Mouse (Mus musculus) MEL (cell line): ENCODE data around the gene Amz1. TPM values are rescaled to one million over a fixed set of nuclear protein-coding genes. Genes with fewer than 3 reads are reported as not detected.

ENCODE experiments used
- DNase-seq: peaks from one replicate; pipeline ENCODE4 v3.0.0; 2011; ENCODE audit warnings: low read depth, low spot score
- H3K27ac ChIP-seq: 2 replicates; pipeline ENCODE4 v1.5.1; 2012; ENCODE audit warnings: low read depth, mild to moderate bottlenecking, control low read depth, low read length, moderate library complexity; ENCODE audit not compliant: control insufficient read depth
- H3K27me3 ChIP-seq, 2 experiments: fragments of 150-350 bp in 1 of 2; sonication (generic) in 1 of 2; 2 replicates each; pipeline ENCODE4 v1.6.1; 2012; ENCODE audit warnings: low read length in 2 of 2, mild to moderate bottlenecking in 2 of 2, improper control_type of control experiment in 1 of 2, moderate library complexity in 1 of 2; ENCODE audit not compliant: insufficient read depth in 2 of 2, control insufficient read depth in 1 of 2
- H3K36me3 ChIP-seq, 2 experiments: 2 replicates each; pipeline ENCODE4 v1.6.1; 2012 to 2014; ENCODE audit warnings: low read length in 2 of 2, improper control_type of control experiment in 1 of 2, inconsistent platforms in 1 of 2, mild to moderate bottlenecking in 1 of 2; ENCODE audit not compliant: insufficient read depth in 2 of 2, control insufficient read depth in 1 of 2
- H3K4me1 ChIP-seq, 2 experiments: fragments of 150-350 bp in 1 of 2; sonication (generic) in 1 of 2; 2 replicates each; pipeline ENCODE4 v1.6.1; 2012; ENCODE audit warnings: low read length in 2 of 2, improper control_type of control experiment in 1 of 2, mild to moderate bottlenecking in 1 of 2; ENCODE audit not compliant: insufficient read depth in 2 of 2, control insufficient read depth in 1 of 2
- H3K4me3 ChIP-seq, 2 experiments: fragments of 150-350 bp in 1 of 2; sonication (generic) in 1 of 2; 2 replicates each; pipeline ENCODE4 v1.5.1; 2012; ENCODE audit warnings: low read depth in 2 of 2, low read length in 2 of 2, mild to moderate bottlenecking in 2 of 2, moderate library complexity in 2 of 2, control low read depth in 1 of 2, improper control_type of control experiment in 1 of 2; ENCODE audit not compliant: control insufficient read depth in 1 of 2, insufficient read depth in 1 of 2
- H3K79me2 ChIP-seq: 2 replicates; pipeline ENCODE4 v1.6.1; 2012; ENCODE audit warnings: mild to moderate bottlenecking, low read length, moderate library complexity; ENCODE audit not compliant: control insufficient read depth, poor library complexity, insufficient read depth
- H3K9ac ChIP-seq: 2 replicates; pipeline ENCODE4 v1.6.1; 2012; ENCODE audit warnings: low read depth, mild to moderate bottlenecking, control low read depth, low read length, moderate library complexity; ENCODE audit not compliant: control insufficient read depth, poor library complexity, severe bottlenecking
- H3K9me3 ChIP-seq: fragments of 150-350 bp; sonication (generic); replicated peaks from 2 replicates; pipeline ENCODE4 v1.6.1; 2012; ENCODE audit warnings: mild to moderate bottlenecking, low read length, improper control_type of control experiment, moderate library complexity; ENCODE audit not compliant: insufficient read depth
- E2F4 ChIP-seq: IDR thresholded peaks from 2 replicates; pipeline ENCODE4 v1.6.1; 2011; ENCODE audit warnings: low read depth, low read length, improper control_type of control experiment, borderline replicate concordance
- ELF1 ChIP-seq: IDR thresholded peaks from 2 replicates; pipeline ENCODE4 v1.6.1; 2014; ENCODE audit warnings: low read depth, mild to moderate bottlenecking, inconsistent platforms, low read length, improper control_type of control experiment, moderate library complexity
- GATA1 ChIP-seq: IDR thresholded peaks from 2 replicates; pipeline ENCODE4 v1.6.1; 2011; ENCODE audit warnings: low read depth, low read length, improper control_type of control experiment
- JUND ChIP-seq: IDR thresholded peaks from 2 replicates; pipeline ENCODE4 v1.6.1; 2011; ENCODE audit warnings: low read depth, mild to moderate bottlenecking, improper control_type of control experiment, low read length
- MAZ ChIP-seq: IDR thresholded peaks from 2 replicates; pipeline ENCODE4 v1.6.1; 2012; ENCODE audit warnings: low read depth, mild to moderate bottlenecking, inconsistent platforms, low read length, improper control_type of control experiment
- MXI1 ChIP-seq: IDR thresholded peaks from 2 replicates; pipeline ENCODE4 v1.6.1; 2011; ENCODE audit warnings: mild to moderate bottlenecking, low read depth, low read length, improper control_type of control experiment
- MYB ChIP-seq: IDR thresholded peaks from 2 replicates; pipeline ENCODE4 v1.6.1; 2011; ENCODE audit warnings: mild to moderate bottlenecking, low read depth, low read length, improper control_type of control experiment
- MYC ChIP-seq: IDR thresholded peaks from 2 replicates; pipeline ENCODE4 v1.6.1; 2011; ENCODE audit warnings: low read depth, mild to moderate bottlenecking, low read length, improper control_type of control experiment, moderate library complexity
- NRF1 ChIP-seq: IDR thresholded peaks from 2 replicates; pipeline ENCODE4 v1.6.1; 2014; ENCODE audit warnings: low read depth, mild to moderate bottlenecking, inconsistent platforms, low read length, improper control_type of control experiment, moderate library complexity; ENCODE audit not compliant: poor library complexity, insufficient read depth, severe bottlenecking
- POLR2AphosphoS2 ChIP-seq: IDR thresholded peaks from 2 replicates; pipeline ENCODE4 v1.6.1; 2011; ENCODE audit warnings: low read length, improper control_type of control experiment
- RAD21 ChIP-seq: IDR thresholded peaks from 2 replicates; pipeline ENCODE4 v1.6.1; 2011; ENCODE audit warnings: mild to moderate bottlenecking, low read depth, low read length, improper control_type of control experiment
- SIN3A ChIP-seq: IDR thresholded peaks from 2 replicates; pipeline ENCODE4 v1.6.1; 2012; ENCODE audit warnings: low read length, improper control_type of control experiment, inconsistent platforms
- TCF12 ChIP-seq: IDR thresholded peaks from 2 replicates; pipeline ENCODE4 v1.6.1; 2014; ENCODE audit warnings: low read depth, mild to moderate bottlenecking, inconsistent platforms, low read length, improper control_type of control experiment, moderate library complexity
- USF1 ChIP-seq: IDR thresholded peaks from 2 replicates; pipeline ENCODE4 v1.6.1; 2014; ENCODE audit warnings: low read depth, mild to moderate bottlenecking, inconsistent platforms, low read length, improper control_type of control experiment, moderate library complexity
- USF2 ChIP-seq, 2 experiments: IDR thresholded peaks; 2 replicates each; pipeline ENCODE4 v1.6.1; 2011 to 2012; ENCODE audit warnings: improper control_type of control experiment in 2 of 2, low read length in 2 of 2, borderline replicate concordance in 1 of 2, inconsistent platforms in 1 of 2, low read depth in 1 of 2, mild to moderate bottlenecking in 1 of 2; ENCODE audit not compliant: insufficient read depth in 1 of 2
- ZC3H11A ChIP-seq: IDR thresholded peaks from 2 replicates; pipeline ENCODE4 v1.6.1; 2012; ENCODE audit warnings: low read depth, mild to moderate bottlenecking, inconsistent platforms, low read length, improper control_type of control experiment
- ZMIZ1 ChIP-seq: IDR thresholded peaks from 2 replicates; pipeline ENCODE4 v1.6.1; 2012; ENCODE audit warnings: low read depth, mild to moderate bottlenecking, inconsistent platforms, low read length, improper control_type of control experiment, moderate library complexity
- ZNF384 ChIP-seq: IDR thresholded peaks from 2 replicates; pipeline ENCODE4 v1.6.1; 2012; ENCODE audit warnings: low read depth, mild to moderate bottlenecking, inconsistent platforms, low read length, improper control_type of control experiment
- polyA plus RNA-seq, 2 experiments: library from polyadenylated mRNA; stranded (reverse) in 1 of 2; unstranded in 1 of 2; fragments of >175 nt in 1 of 2; fragments of >200 nt in 1 of 2; gene quantifications; 2 replicates each; pipeline versions ENCODE4 v1.2.1 to v1.2.4; 2012; ENCODE audit warnings: low replicate concordance in 2 of 2, low read depth in 1 of 2; ENCODE audit not compliant: insufficient read length in 2 of 2, insufficient read depth in 1 of 2, missing spikeins in 1 of 2
- total RNA-seq: library from RNA; depleted of rRNA; stranded (reverse); fragments of 300-350 nt; gene quantifications from 2 replicates; pipeline ENCODE4 v1.2.3, GENCODE M21; 2012

Gene Amz1
- total and polyA plus RNA-seq, 3 experiments: 0.68 to 1.7 TPM; not detected in 1

DNA sequence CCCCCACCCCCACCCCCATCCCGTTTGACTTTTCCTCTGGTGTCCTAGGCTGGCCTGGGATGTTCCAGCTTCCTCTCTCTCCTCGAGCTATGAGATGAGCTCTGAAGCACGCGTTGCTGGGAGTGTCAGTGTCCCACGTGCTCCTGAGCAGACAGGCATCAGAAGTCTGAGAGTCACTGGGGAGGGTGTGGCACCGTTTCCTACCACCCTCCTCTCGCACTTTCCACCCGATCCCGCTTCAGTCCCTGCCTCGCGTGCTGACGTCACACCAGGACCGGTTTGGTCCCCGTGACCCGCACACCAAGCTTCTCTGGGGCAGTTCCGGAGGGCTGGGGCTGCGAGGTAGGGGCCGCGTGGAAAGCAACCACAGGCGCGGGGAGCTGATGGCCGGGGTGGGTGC, 11.4 kb downstream of the Amz1 start:
- TF ChIP-seq JUND (no peak), MAZ (no peak), MXI1 (no peak), ZC3H11A (no peak), POLR2AphosphoS2 (no peak), USF1 (no peak)
- no peaks in the 10 kb centered on the region for H3K79me2 ChIP-seq
- no peak overlapping the region for H3K4me3 ChIP-seq
- no peak for DNase-seq
- peaks cover 0 to 3% of the 10 kb centered on the region in 2 experiments; a peak in 1 of 4 replicates for H3K36me3 ChIP-seq
- H3K9me3 ChIP-seq: no peaks in the 10 kb centered on the region
- no peak overlapping the region for H3K27ac ChIP-seq
- H3K4me1 ChIP-seq: peaks cover 2 to 7% of the 10 kb centered on the region in 2 experiments; a peak in 3 of 4 replicates
- no peaks in the 10 kb centered on the region for H3K27me3 ChIP-seq
- H3K9ac ChIP-seq: no peak overlapping the region

DNA sequence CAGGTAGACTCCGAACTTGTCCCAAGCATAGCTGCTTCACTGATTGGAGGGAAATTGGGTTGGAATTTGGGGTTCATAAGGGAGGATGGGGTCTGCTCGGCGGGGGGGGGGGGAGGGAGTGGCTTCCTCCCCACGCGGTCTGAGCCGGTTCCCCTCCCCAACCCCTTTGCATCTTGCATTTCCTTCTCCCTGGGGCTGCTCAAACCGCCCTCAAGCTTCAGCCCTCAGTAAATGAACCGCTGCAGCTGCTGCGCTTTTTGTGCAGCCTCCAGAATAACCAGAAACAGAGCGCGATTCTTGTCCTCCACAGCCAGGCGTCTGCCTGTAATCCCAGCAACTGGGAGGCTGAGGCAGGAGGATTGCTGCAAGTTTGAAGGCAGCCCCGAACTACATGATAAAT, 12.2 kb downstream of the Amz1 start:
- no peak overlapping the region for H3K4me3 ChIP-seq
- no peak overlapping the region for H3K27ac ChIP-seq
- H3K4me1 ChIP-seq: peaks cover 0 to 4% of the 10 kb centered on the region in 2 experiments; a peak in 3 of 4 replicates
- H3K9me3 ChIP-seq: no peaks in the 10 kb centered on the region
- H3K36me3 ChIP-seq: no peaks in the 10 kb centered on the region
- H3K79me2 ChIP-seq: no peaks in the 10 kb centered on the region
- TF ChIP-seq ZMIZ1 (no peak), MYC (no peak), TCF12 (no peak), MYB (no peak), ELF1 (no peak), RAD21 (no peak), GATA1 (no peak), SIN3A (no peak), NRF1 (no peak), E2F4 (no peak), MXI1 (no peak), USF2 (IDR thresholded peaks at IDR 0.05; ENCODE audit: borderline replicate concordance in 1 of 2, insufficient read depth in 1 of 2, low read depth in 1 of 2, low read length in 2 of 2) (no peak), ZNF384 (no peak)
- H3K27me3 ChIP-seq: no peaks in the 10 kb centered on the region
- no peak overlapping the region for H3K9ac ChIP-seq
- DNase-seq: no peak
